ENCODE assay signal across 9 mouse cellular contexts in genomic region chr9:63666612-63667372, GRCm38 (mm10).
DNase-seq lines count a peak whose midpoint lies in the region; ATAC-seq lines count a peak whose summit lies in the region.
"Had no signal": no experiment of that assay in that cellular context is flagged by ENCODE, and none has a peak within 500 bp of the region (broad histone marks: within the 10 kb centered on the region; RNA-seq: fewer than 3 reads in every experiment).

No protein-coding gene starts in this region.

- peaks cover 73% of the 10 kb centered on the region for H3K4me1 ChIP-seq in heart, embryonic 12.5 days (replicated peaks)
- peaks cover 36% of the 10 kb centered on the region for H3K4me1 ChIP-seq in stomach, embryonic 16.5 days (ENCODE audit: control insufficient read depth, insufficient read depth, low read length)

- ATAC-seq in heart, embryonic 12.5 days (ENCODE audit: insufficient number of reproducible peaks, low FRiP score), result peak; percentile 46; the same call in 1 of the 2 replicates
- ATAC-seq in stomach, embryonic 16.5 days (ENCODE audit: insufficient read depth, low FRiP score), result no peak

- no peak overlapping the region for H3K4me3 ChIP-seq in heart, embryonic 12.5 days
- no peak overlapping the region for H3K4me3 ChIP-seq in stomach, embryonic 16.5 days (replicated peaks; ENCODE audit: low read length)

- H3K9ac ChIP-seq in heart, embryonic 12.5 days, result 0 out of 2 replicates have a peak overlapping the region, but pooled peaks have one; percentile 17
- H3K9ac ChIP-seq in stomach, embryonic 16.5 days (ENCODE audit: low read length), result 0 out of 2 replicates have a peak overlapping the region, but pooled peaks have one; percentile 24
- H3K9ac ChIP-seq: liver, embryonic 14.5 days had no signal

- H3K9me3 ChIP-seq in heart, embryonic 12.5 days (replicated peaks), result no peaks in the 10 kb centered on the region
- H3K9me3 ChIP-seq in stomach, embryonic 16.5 days (replicated peaks; ENCODE audit: control insufficient read depth, low read length), result no peaks in the 10 kb centered on the region

- H3K27ac ChIP-seq in heart, embryonic 12.5 days (ENCODE audit: poor library complexity, severe bottlenecking), result peak overlapping the region; percentile 10
- peak overlapping the region; percentile 19; the same call in 1 of the 2 replicates for H3K27ac ChIP-seq in stomach, embryonic 16.5 days (ENCODE audit: low read length)
- H3K27ac ChIP-seq: liver, embryonic 14.5 days had no signal

- H3K4me2 ChIP-seq in heart, embryonic 12.5 days, result peak overlapping the region; percentile 19
- H3K4me2 ChIP-seq in stomach, embryonic 16.5 days (ENCODE audit: low read depth, low read length), result no peak overlapping the region

- WGBS in heart, embryonic 12.5 days, result 53% methylated on average over 18 of the region's 18 CpGs
- 59% methylated on average over 18 of the region's 18 CpGs for WGBS in stomach, embryonic 16.5 days

- no peaks in the 10 kb centered on the region for H3K27me3 ChIP-seq in heart, embryonic 12.5 days (replicated peaks)
- H3K27me3 ChIP-seq in stomach, embryonic 16.5 days (ENCODE audit: control insufficient read depth, insufficient read depth, low read length), result no peaks in the 10 kb centered on the region

- H3K36me3 ChIP-seq in heart, embryonic 12.5 days, result peaks cover 40% of the 10 kb centered on the region
- H3K36me3 ChIP-seq in stomach, embryonic 16.5 days (ENCODE audit: control insufficient read depth, insufficient read depth, low read length), result no peaks in the 10 kb centered on the region

- peak; percentile 64 to 81 for DNase-seq in adrenal gland, adult (ENCODE audit: inconsistent age in 2 of 2, low spot score in 1 of 2)
- DNase-seq in adrenal gland, adult 18-20 months (ENCODE audit: low spot score in 2 of 2), result no peak
- peak; percentile 88 for DNase-seq in Muller cell, postnatal 12 days (ENCODE audit: inconsistent ontology term)
- peak; percentile 80 for DNase-seq in kidney, postnatal 10 days
- no peak for DNase-seq in cerebellum, adult 11 months
- no peak for DNase-seq in natural killer cell, adult 2 months (ENCODE audit: low spot score in 2 of 2)

Comparison
In these comparisons a context has a peak if more than half of its experiments do, and no peak if none do; other contexts are left out.
1. DNase-seq: peak in adrenal gland, adult (2 of 2), Muller cell, postnatal 12 days (single experiment) and kidney, postnatal 10 days (single experiment); none in adrenal gland, adult 18-20 months (0 of 2), cerebellum, adult 11 months (single experiment) and natural killer cell, adult 2 months (0 of 2).